Mouse (Mus musculus): ENCODE data around the gene Mrpl27.
"Not testable (repeated sequence)": the region's sequence is repeated elsewhere in the genome, so short reads cannot be mapped to it uniquely, and the experiment has no call there.

Mrpl27 gene

GRCm38 (mm10) chr11:94653663-94654436, at the start of gene Mrpl27, which contains the start of gene Eme1:
Gene Mrpl27, plus strand, starts transcription at chr11:94653767.
Gene Eme1, minus strand, starts transcription at chr11:94653964.
- DNase-seq (ENCODE audit: low spot score in 2 of 2), result peak; percentile 86 to 90

- DNase-seq (ENCODE audit: low spot score in 2 of 2), result no peak
Observed at GRCm38 (mm10) chr11:94610744-94611740, 42.5 kb upstream of the Mrpl27 start.

- no peak for DNase-seq (ENCODE audit: low spot score in 2 of 2)
Observed at GRCm38 (mm10) chr11:94614603-94615002, 39.0 kb upstream of the Mrpl27 start.

GRCm38 (mm10) chr11:94615494-94615893, 38.1 kb upstream of the Mrpl27 start:
- no peak for DNase-seq (ENCODE audit: low spot score in 2 of 2)

GRCm38 (mm10) chr11:94617646-94618045, 35.9 kb upstream of the Mrpl27 start:
- no peak for DNase-seq (ENCODE audit: low spot score in 2 of 2)

GRCm38 (mm10) chr11:94620766-94621457, 32.7 kb upstream of the Mrpl27 start:
- no peak for DNase-seq (ENCODE audit: low spot score in 2 of 2)

- DNase-seq (ENCODE audit: low spot score in 2 of 2), result no peak
Observed at GRCm38 (mm10) chr11:94621458-94621852, 32.1 kb upstream of the Mrpl27 start.

- DNase-seq (ENCODE audit: low spot score in 2 of 2), result no peak
Observed at GRCm38 (mm10) chr11:94622162-94622561, 31.4 kb upstream of the Mrpl27 start.

GRCm38 (mm10) chr11:94629199-94629883, 24.2 kb upstream of the Mrpl27 start, which contains the start of gene Lrrc59:
Gene Lrrc59, plus strand, starts transcription at chr11:94629767.
- peak; percentile 95 to 96 for DNase-seq (ENCODE audit: low spot score in 2 of 2)

- no peak for DNase-seq (ENCODE audit: low spot score in 2 of 2)
Observed at GRCm38 (mm10) chr11:94629884-94630198, 23.7 kb upstream of the Mrpl27 start.

- DNase-seq (ENCODE audit: low spot score in 2 of 2), result peak in 1 of 2 experiments; percentile 28
Observed at GRCm38 (mm10) chr11:94630199-94631011, 23.2 kb upstream of the Mrpl27 start.

- no peak for DNase-seq (ENCODE audit: low spot score in 2 of 2)
Observed at GRCm38 (mm10) chr11:94631969-94632368, 21.6 kb upstream of the Mrpl27 start.

- DNase-seq (ENCODE audit: low spot score in 2 of 2), result no peak
Observed at GRCm38 (mm10) chr11:94632988-94633387, 20.6 kb upstream of the Mrpl27 start.

- DNase-seq (ENCODE audit: low spot score in 2 of 2), result no peak
Observed at GRCm38 (mm10) chr11:94634431-94634830, 19.1 kb upstream of the Mrpl27 start.

GRCm38 (mm10) chr11:94644461-94645219, 8.9 kb upstream of the Mrpl27 start:
- DNase-seq (ENCODE audit: low spot score in 2 of 2), result peak; percentile 18 to 57

- no peak for DNase-seq (ENCODE audit: low spot score in 2 of 2)
Observed at GRCm38 (mm10) chr11:94646457-94646856, 7.1 kb upstream of the Mrpl27 start.

GRCm38 (mm10) chr11:94651241-94651640, 2.3 kb upstream of the Mrpl27 start:
- DNase-seq (ENCODE audit: low spot score in 2 of 2), result not testable (repeated sequence)

- no peak for DNase-seq (ENCODE audit: low spot score in 2 of 2)
Observed at GRCm38 (mm10) chr11:94652973-94653372, 594 bp upstream of the Mrpl27 start.

GRCm38 (mm10) chr11:94661344-94661743, 7.8 kb downstream of the Mrpl27 start:
- DNase-seq (ENCODE audit: low spot score in 2 of 2), result no peak

GRCm38 (mm10) chr11:94665281-94665680, 11.7 kb downstream of the Mrpl27 start:
- DNase-seq (ENCODE audit: low spot score in 2 of 2), result no peak

Measured in frontal cortex, postnatal 36 days (tissue).